Mouse (Mus musculus) brain, embryonic 14.5 days (tissue): Measurements from ENCODE around the gene Kxd1. TPM values are rescaled to one million over a fixed set of nuclear protein-coding genes. Genes with fewer than 3 reads are reported as not detected.
A peak's percentile ranks its signal among the peaks of the same experiment; 100 is the strongest.
"Not testable (repeated sequence)": the region's sequence is repeated elsewhere in the genome, so short reads cannot be mapped to it uniquely, and the experiment has no call there.

Experiments used
- DNase-seq: peaks from one replicate; pipeline ENCODE4 v3.0.0-alpha.2; 2011; ENCODE audit warnings: low read depth
- CTCF ChIP-seq: fragments of 200-500 bp; IDR thresholded peaks from 2 replicates; pipeline ENCODE4 v1.5.1; 2012; ENCODE audit warnings: inconsistent platforms, mild to moderate bottlenecking, moderate library complexity, borderline replicate concordance; ENCODE audit not compliant: insufficient read depth, insufficient read length; ENCODE audit errors: extremely low read depth
- POLR2A ChIP-seq: fragments of 200-500 bp; IDR thresholded peaks from 2 replicates; pipeline ENCODE4 v1.6.1; 2012; ENCODE audit warnings: mild to moderate bottlenecking, inconsistent platforms, borderline replicate concordance; ENCODE audit not compliant: poor library complexity, insufficient read depth, insufficient read length, severe bottlenecking; ENCODE audit errors: extremely low read depth
- polyA plus RNA-seq: library from polyadenylated mRNA; depleted of rRNA; stranded (reverse); fragments of >200 nt; gene quantifications from 2 replicates; pipeline ENCODE4 v1.2.3, GENCODE M21; 2012

Kxd1 gene
- polyA plus RNA-seq, 1 experiment: 44.5 TPM

DNA sequence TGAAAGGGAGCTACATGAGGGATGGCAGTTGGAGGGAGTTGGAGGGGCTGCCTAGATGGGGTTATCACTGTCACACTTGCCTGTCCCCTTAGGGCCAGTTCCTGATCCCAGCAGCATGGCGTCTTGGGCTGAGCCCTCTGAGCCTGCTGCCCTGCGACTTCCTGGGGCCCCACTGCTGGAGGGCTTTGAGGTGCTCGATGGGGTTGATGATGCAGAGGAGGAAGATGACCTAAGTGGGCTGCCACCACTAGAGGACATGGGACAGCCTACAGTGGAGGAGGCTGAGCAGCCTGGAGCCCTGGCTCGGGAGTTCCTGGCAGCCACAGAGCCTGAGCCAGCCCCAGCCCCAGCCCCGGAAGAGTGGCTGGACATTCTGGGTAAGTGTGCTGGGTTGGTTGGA, 1.5 kb upstream of the Kxd1 start:
- TF ChIP-seq POLR2A (no peak), CTCF (no peak)
- DNase-seq: no peak

- DNase-seq: no peak
- no peak for TF ChIP-seq POLR2A
- no peak for TF ChIP-seq CTCF
Measured at GRCm38 (mm10) chr8:70528182-70528797, 534 bp upstream of the Kxd1 start.

- no peak for TF ChIP-seq CTCF
- no peak for TF ChIP-seq POLR2A
- no peak for DNase-seq
Measured at GRCm38 (mm10) chr8:70527111-70527511, 645 bp downstream of the Kxd1 start.

DNA sequence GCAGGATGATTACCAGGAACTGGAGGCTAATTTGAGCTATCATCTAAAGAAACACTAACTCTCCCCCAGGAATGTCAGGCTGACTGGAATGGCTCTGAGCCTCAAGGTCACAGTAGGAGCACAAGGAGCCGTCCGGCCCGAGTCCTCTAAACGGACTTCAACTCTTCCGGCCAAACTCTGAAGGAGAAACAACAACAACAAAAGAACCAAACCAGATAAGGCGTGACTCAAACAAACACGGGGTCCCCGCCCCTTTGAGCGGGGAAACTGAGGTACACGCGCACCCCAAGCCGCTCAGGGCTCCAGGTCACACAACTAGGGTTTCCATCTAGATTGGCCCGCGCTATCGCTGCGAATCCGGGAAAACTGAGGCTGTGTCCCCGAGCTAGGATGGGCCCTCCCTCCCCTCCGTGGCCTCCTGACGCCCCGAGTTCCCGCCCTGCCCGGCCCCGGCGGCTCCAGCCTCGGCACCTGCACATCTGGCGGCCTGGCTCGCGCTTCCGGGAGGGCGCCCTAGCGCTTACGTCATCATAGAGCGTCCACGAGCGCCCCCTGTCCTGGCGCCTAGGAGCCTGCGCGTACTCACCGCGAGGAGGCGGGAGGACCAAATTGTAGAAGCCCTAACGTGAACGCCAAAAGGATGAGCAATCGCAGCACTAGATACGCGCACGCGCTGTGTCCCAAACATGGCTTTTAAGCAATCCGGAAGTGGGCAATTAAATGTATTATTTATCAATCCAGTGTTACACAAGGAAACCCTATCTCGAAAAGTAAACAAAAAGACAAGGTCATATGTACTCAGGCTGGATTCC, 5.0 kb downstream of the Kxd1 start:
- peak; percentile 99 for DNase-seq
- 0 out of 2 replicates have a peak, but pooled peaks have one; percentile 65 for TF ChIP-seq POLR2A
- TF ChIP-seq CTCF: peak; percentile 53

DNA sequence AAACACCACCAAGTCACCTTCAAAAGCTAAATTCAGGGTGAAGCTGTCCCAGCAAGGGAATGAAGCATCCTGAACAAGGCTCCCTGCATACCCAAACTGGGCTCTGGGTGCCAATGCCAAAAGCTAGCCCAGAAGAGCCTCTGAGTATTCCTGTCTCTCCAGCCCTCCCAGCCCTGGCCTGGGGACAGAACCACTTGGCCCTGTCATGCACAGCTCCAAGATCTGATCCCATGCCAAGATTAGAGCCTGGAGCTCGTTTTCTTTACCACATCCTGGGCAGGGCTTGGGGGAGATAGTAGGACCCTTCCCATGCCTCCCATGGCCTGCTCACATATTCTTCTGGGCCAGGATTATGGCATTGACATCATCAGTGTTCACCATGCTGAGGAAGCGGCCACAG, 8.2 kb downstream of the Kxd1 start:
- no peak for DNase-seq
- no peak for TF ChIP-seq CTCF

- TF ChIP-seq POLR2A (no peak), CTCF (no peak)
- DNase-seq: no peak
Measured at GRCm38 (mm10) chr8:70519043-70519442, 8.7 kb downstream of the Kxd1 start.

DNA sequence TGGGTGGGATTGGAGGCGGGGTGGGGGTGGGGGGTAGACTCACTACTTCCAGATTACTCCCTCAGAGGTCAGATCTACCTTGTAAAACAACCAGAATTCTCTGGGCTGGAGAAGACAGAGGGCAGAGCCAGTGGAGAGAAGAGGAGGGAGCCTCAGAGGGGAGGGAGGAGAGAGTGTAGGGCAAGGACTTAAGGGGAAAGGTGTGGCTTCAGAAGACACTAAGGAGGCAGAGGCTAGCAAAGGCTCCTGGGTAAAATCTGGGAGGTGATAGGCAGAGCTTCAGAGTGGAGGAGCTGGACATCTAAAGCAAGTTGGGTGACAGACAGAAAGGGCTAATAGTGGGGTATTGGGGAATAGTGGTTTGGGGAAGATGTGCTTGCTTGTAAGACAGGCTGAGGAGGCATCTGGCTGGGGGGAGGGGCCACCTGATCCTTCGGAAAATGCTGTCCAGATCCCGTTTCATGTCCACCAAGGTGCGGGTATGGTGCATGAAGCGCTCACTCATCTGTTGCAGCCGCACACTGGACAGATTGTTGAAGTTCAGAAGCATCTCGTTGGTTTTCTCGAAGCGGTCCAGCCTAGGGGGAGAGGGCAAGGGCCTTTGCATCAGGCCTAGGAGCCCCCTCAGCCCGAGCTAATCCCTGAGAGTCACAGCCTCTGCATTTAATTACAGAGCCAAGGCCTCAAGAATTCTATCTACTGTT, 9.7 kb downstream of the Kxd1 start:
- no peak for DNase-seq
- TF ChIP-seq CTCF: no peak
- no peak for TF ChIP-seq POLR2A

- no peak for DNase-seq
- TF ChIP-seq CTCF: no peak
- TF ChIP-seq POLR2A: no peak
Measured at GRCm38 (mm10) chr8:70513441-70513840, 14.3 kb downstream of the Kxd1 start.

DNA sequence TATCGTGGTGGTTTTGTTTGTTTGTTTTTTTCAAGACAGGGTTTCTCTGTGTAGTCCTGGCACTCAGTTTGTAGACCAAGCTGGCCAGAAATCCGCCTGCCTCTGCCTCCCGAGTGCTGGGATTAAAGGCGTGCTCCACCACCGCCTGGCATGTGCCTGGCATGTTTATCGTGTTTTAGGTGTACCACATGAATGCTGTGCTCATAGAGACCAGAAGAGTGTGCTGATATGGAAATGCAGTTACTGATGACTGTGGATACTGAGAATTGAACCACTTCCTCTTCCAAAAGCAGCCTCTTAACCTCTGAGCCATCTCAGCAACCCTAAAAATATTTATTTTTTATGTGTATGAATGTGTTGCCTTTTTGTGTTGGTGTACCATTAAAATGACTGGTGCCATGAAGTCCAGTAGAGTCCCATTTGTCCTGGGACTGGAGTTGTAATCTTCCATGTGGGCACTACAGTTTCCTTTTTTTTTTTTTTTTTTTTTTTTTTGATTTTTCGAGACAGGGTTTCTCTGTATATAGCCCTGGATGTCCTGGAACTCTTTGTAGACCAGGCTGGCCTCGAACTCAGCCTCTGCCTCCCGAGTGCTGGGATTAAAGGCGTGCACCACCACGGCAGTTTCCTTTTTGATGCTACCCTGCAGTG, 15.4 kb downstream of the Kxd1 start:
- TF ChIP-seq POLR2A: no peak
- no peak for TF ChIP-seq CTCF
- DNase-seq: no peak

GRCm38 (mm10) chr8:70511770-70512169, 16.0 kb downstream of the Kxd1 start:
- TF ChIP-seq CTCF (no peak), POLR2A (no peak)
- DNase-seq: no peak

DNA sequence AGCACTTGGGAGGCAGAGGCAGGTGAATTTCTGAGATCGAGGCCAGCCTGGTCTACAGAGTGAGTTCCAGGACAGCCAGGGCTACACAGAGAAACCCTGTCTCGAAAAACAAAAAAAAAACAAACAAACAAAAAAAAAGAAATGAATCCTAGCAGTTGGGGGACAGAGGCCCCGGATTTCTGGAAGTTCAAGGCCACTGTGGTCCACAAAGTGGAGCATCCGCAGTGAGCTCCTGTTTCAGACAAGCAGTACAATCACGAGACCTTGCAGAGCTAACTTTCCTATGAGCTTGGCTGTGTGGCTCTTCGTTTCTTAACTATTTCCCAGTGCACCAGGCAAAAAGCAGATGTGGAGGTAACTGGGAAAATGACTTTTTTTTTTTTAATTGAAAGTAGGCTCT, 16.6 kb downstream of the Kxd1 start:
- not testable (repeated sequence) for DNase-seq

- TF ChIP-seq POLR2A: peak; percentile 81
- no peak for TF ChIP-seq CTCF
- DNase-seq: peak; percentile 99
Measured at GRCm38 (mm10) chr8:70510228-70510915, 17.4 kb downstream of the Kxd1 start, which contains the start of gene Uba52. Gene Uba52 (minus strand): TSS chr8:70510801.
